Mouse (Mus musculus) intestine, embryonic 16.5 days (tissue): ENCODE measurements around the gene Olfr619. TPM values are rescaled to one million over a fixed set of nuclear protein-coding genes. Genes with fewer than 3 reads are reported as not detected.
A peak's percentile ranks its signal among the peaks of the same experiment; 100 is the strongest.

Source experiments
- ATAC-seq: fragments of 200-750 bp; cut with Nextera tagmentation; 2 replicates; pipeline ENCODE4 v1.8.0; 2017; ENCODE audit warnings: moderate TSS enrichment, moderate library complexity
- H3K27ac ChIP-seq: fragments of 300-500 bp; sonication (generic); 2 replicates; pipeline ENCODE4 v1.5.1; 2014; ENCODE audit warnings: mild to moderate bottlenecking, low read length
- H3K27me3 ChIP-seq: fragments of 300-500 bp; sonication (generic); replicated peaks from 2 replicates; pipeline ENCODE4 v1.6.1; 2014; ENCODE audit warnings: low read length, control low read depth, mixed read lengths; ENCODE audit not compliant: control insufficient read depth, insufficient read depth
- H3K36me3 ChIP-seq: fragments of 300-500 bp; sonication (generic); 2 replicates; pipeline ENCODE4 v1.6.1; 2014; ENCODE audit warnings: low read length, control low read depth; ENCODE audit not compliant: control insufficient read depth, insufficient read depth
- H3K4me1 ChIP-seq: fragments of 300-500 bp; sonication (generic); 2 replicates; pipeline ENCODE4 v1.6.1; 2014; ENCODE audit warnings: low read length, control low read depth, mixed read lengths; ENCODE audit not compliant: control insufficient read depth, insufficient read depth
- H3K4me2 ChIP-seq: fragments of 300-500 bp; sonication (generic); 2 replicates; pipeline ENCODE4 v1.6.1; 2014; ENCODE audit warnings: low read depth, low read length, control low read depth
- H3K4me3 ChIP-seq: fragments of 300-500 bp; sonication (generic); 2 replicates; pipeline ENCODE4 v1.5.1; 2014; ENCODE audit warnings: mild to moderate bottlenecking, low read length
- H3K9ac ChIP-seq: fragments of 300-500 bp; sonication (generic); 2 replicates; pipeline ENCODE4 v1.6.1; 2014; ENCODE audit warnings: low read depth, low read length
- H3K9me3 ChIP-seq: fragments of 300-500 bp; sonication (generic); 2 replicates; pipeline ENCODE4 v1.6.1; 2016; ENCODE audit warnings: low read length, control low read depth; ENCODE audit not compliant: control insufficient read depth
- WGBS: fragments of 180-500 bp; shearing (Covaris S2); extraction: QIAGEN DNeasy Blood & Tissue Kit; methylation state at CpG from one replicate; pipeline ENCODE4 v1.1.7; 2014; 5-methylcytosine and 5-hydroxymethylcytosine counted together
- polyA plus RNA-seq: library from polyadenylated mRNA; unstranded; fragments of >200 nt; fragmentation: Nextera tagmentation; extraction: Ambion mirVana; gene quantifications from 2 replicates; pipeline ENCODE4 v1.2.1, GENCODE M21; 2015

The Olfr619 gene
- polyA plus RNA-seq, result not detected in 2 replicates

- ATAC-seq, result no peak
- Histone ChIP-seq H3K4me3 (no peak within 1 kb of the TSS), H3K27ac (no peak within 1 kb of the TSS), H3K4me2 (no peak within 1 kb of the TSS), H3K9ac (no peak within 1 kb of the TSS), H3K36me3 (no peaks in the 10 kb centered on the region), H3K9me3 (no peaks in the 10 kb centered on the region), H3K4me1 (no peaks in the 10 kb centered on the region), H3K27me3 (no peaks in the 10 kb centered on the region)
Measured at GRCm38 (mm10) chr7:103600275-103600674, at the start of gene Olfr619. Gene Olfr619, plus strand, starts transcription at chr7:103600575.

DNA sequence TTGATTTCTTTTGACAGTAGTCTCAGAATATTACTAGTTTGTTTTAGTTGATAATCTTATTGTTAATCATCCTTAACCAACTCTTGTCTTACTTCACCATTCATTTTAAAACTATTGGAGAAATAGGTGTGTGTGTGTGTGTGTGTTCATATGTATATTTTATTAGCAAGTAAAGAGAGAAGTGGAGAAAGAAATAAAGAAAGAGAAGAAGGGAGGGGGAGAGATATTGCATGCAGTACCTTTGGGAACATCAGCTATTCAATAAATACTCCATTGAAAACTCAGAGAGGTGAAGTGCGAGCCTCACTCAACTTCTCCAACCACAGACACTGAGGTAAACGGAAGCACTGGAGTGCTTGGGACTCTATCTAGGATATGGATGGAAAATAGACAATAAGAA, 44.6 kb upstream of the Olfr619 start, which contains the start of gene Olfr615:
TSS of gene Olfr615 (plus strand) at position 301 of the 400 bp plus-strand sequence.
- 85% methylated on average over 2 of the region's 2 CpGs for WGBS
- ATAC-seq, result no peak

GRCm38 (mm10) chr7:103569043-103569442, 31.3 kb upstream of the Olfr619 start, which contains the start of gene Olfr616:
Gene Olfr616, minus strand, starts transcription at chr7:103569143.
- 82% methylated on average over 3 of the region's 3 CpGs for WGBS
- no peak for ATAC-seq
- no peak within 1 kb of the TSS for H3K27ac ChIP-seq
- H3K9ac ChIP-seq, result no peak within 1 kb of the TSS
- H3K4me3 ChIP-seq, result no peak within 1 kb of the TSS
- H3K4me2 ChIP-seq, result no peak within 1 kb of the TSS
- H3K36me3 ChIP-seq, result no peaks in the 10 kb centered on the region
- no peaks in the 10 kb centered on the region for H3K27me3 ChIP-seq
- no peaks in the 10 kb centered on the region for H3K9me3 ChIP-seq
- H3K4me1 ChIP-seq, result no peaks in the 10 kb centered on the region

More for the DNA sequence above, 44.6 kb upstream of the Olfr619 start, which contains the start of gene Olfr615:
- no peak within 1 kb of the TSS for H3K27ac ChIP-seq
- no peak within 1 kb of the TSS for H3K4me3 ChIP-seq
- H3K9me3 ChIP-seq, result no peaks in the 10 kb centered on the region
- no peak within 1 kb of the TSS for H3K4me2 ChIP-seq
- no peak within 1 kb of the TSS for H3K9ac ChIP-seq
- no peaks in the 10 kb centered on the region for H3K4me1 ChIP-seq
- no peaks in the 10 kb centered on the region for H3K27me3 ChIP-seq
- no peaks in the 10 kb centered on the region for H3K36me3 ChIP-seq

DNA sequence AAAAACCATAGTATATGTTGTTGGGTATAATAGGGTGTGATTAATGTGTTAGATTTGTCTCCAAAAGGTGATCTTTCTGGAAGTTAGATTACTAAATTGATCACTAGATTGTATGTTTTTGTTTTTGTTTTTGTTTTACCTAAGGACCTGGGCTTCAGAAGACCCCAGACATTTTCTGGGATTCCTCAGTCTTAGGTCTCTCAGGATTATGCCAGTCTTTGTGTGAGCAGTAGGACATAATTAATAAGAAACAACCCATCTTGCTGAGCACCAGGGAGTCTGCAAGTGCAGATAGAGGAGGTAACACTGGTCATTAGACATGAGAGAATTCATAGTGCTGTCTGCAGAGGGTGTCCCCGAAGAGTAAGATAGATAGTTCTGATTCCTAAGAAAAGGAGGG, 27.6 kb upstream of the Olfr619 start, which contains the start of gene Olfr617:
TSS of gene Olfr617 (plus strand) at position 301 of the 400 bp plus-strand sequence.
- H3K9me3 ChIP-seq, result no peaks in the 10 kb centered on the region
- no peak within 1 kb of the TSS for H3K4me2 ChIP-seq
- no peaks in the 10 kb centered on the region for H3K27me3 ChIP-seq
- no peak within 1 kb of the TSS for H3K4me3 ChIP-seq
- ATAC-seq, result no peak
- H3K9ac ChIP-seq, result no peak within 1 kb of the TSS
- H3K4me1 ChIP-seq, result no peaks in the 10 kb centered on the region
- H3K27ac ChIP-seq, result no peak within 1 kb of the TSS
- no peaks in the 10 kb centered on the region for H3K36me3 ChIP-seq
- WGBS, result 81% methylated on average over 1 of the region's 1 CpGs

GRCm38 (mm10) chr7:103589803-103590202, 10.6 kb upstream of the Olfr619 start, which contains the start of gene Olfr618:
Gene Olfr618, plus strand, starts transcription at chr7:103590103.
- Histone ChIP-seq H3K9ac (no peak within 1 kb of the TSS), H3K4me3 (no peak within 1 kb of the TSS), H3K36me3 (no peaks in the 10 kb centered on the region), H3K4me1 (no peaks in the 10 kb centered on the region), H3K4me2 (no peak within 1 kb of the TSS), H3K9me3 (no peaks in the 10 kb centered on the region), H3K27me3 (no peaks in the 10 kb centered on the region), H3K27ac (no peak within 1 kb of the TSS)
- 66% methylated on average over 2 of the region's 2 CpGs for WGBS
- ATAC-seq, result no peak

DNA sequence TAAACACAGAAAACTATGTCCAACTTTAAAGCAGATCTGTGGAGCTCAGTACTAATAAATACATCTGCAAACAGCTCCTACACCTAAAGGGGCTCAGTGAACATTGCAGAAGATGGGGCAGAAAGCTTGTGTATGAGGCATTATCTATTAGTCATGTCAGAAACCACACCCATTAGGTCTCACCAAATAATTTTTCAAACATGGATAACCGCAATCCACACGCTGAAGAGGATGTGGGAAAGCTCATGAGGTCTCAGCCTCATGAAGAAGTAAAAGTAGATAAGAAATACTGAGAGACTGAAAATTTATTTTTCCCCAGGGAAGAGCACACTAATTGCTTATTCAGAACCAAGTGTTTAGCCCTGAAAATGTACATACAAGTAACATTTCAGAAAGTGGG, 7.0 kb downstream of the Olfr619 start:
- no peak for ATAC-seq
- Histone ChIP-seq H3K4me3 (no peak overlapping the region), H3K4me2 (no peak overlapping the region), H3K36me3 (no peaks in the 10 kb centered on the region), H3K9ac (no peak overlapping the region), H3K4me1 (no peaks in the 10 kb centered on the region), H3K9me3 (no peaks in the 10 kb centered on the region), H3K27ac (no peak overlapping the region), H3K27me3 (no peaks in the 10 kb centered on the region)
- 78% methylated on average over 2 of the region's 2 CpGs for WGBS

- H3K27ac ChIP-seq, result no peak within 1 kb of the TSS
- no peaks in the 10 kb centered on the region for H3K36me3 ChIP-seq
- no peak within 1 kb of the TSS for H3K4me2 ChIP-seq
- WGBS, result 69% methylated on average over 2 of the region's 2 CpGs
- H3K4me3 ChIP-seq, result no peak within 1 kb of the TSS
- no peaks in the 10 kb centered on the region for H3K4me1 ChIP-seq
- H3K9ac ChIP-seq, result no peak within 1 kb of the TSS
- H3K9me3 ChIP-seq, result no peaks in the 10 kb centered on the region
- no peak for ATAC-seq
- no peaks in the 10 kb centered on the region for H3K27me3 ChIP-seq
Measured at GRCm38 (mm10) chr7:103612434-103612833, 12.1 kb downstream of the Olfr619 start, which contains the start of gene Olfr620. Gene Olfr620, minus strand, starts transcription at chr7:103612534.

DNA sequence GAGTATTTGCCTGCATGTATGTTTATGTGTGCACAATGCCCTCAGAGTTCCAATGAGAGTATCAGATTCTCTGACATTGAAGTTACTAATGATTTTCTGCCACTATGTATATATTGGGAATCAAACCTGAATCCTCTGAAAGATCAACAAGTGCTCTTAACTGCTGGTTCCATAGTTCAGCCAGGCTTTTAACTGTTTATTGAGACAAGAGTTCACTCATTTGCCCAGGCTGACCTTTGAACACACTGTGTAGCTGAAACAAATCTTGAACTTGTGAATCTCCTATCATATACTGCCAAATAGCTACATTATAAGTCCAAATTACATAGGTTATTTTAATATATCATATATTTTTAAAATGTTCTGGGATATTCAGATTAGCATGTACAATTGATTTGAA, 36.4 kb downstream of the Olfr619 start:
- Histone ChIP-seq H3K4me2 (no peak overlapping the region), H3K36me3 (no peaks in the 10 kb centered on the region), H3K9me3 (no peaks in the 10 kb centered on the region), H3K4me3 (no peak overlapping the region), H3K4me1 (no peaks in the 10 kb centered on the region), H3K27me3 (no peaks in the 10 kb centered on the region), H3K27ac (no peak overlapping the region), H3K9ac (no peak overlapping the region)
- ATAC-seq, result peak; percentile 82

DNA sequence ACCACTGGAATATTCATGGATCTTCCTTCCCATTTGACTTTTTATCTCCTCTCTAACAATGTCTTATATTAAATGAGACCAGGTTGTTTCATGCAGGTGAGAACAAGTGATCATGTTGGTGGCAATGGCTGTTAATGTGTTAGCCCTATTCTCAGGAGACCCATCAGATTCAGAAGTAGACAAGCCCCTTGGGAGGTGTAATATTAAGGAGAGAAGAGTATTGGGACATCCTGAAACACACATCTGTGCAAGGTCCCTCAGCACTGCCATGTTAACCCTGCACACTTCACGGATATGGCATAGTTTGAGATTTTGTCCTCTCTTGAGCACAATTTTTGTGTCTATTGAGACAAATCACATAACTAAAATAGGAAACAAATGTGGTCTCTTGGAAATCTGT, 42.2 kb downstream of the Olfr619 start, which contains the start of gene Olfr622:
TSS of gene Olfr622 (minus strand) at position 101 of the 400 bp plus-strand sequence.
- no peak within 1 kb of the TSS for H3K4me3 ChIP-seq
- H3K27ac ChIP-seq, result no peak within 1 kb of the TSS
- no peaks in the 10 kb centered on the region for H3K36me3 ChIP-seq
- H3K9me3 ChIP-seq, result no peaks in the 10 kb centered on the region
- ATAC-seq, result no peak
- H3K27me3 ChIP-seq, result no peaks in the 10 kb centered on the region
- no peak within 1 kb of the TSS for H3K4me2 ChIP-seq
- no peak within 1 kb of the TSS for H3K9ac ChIP-seq
- no peaks in the 10 kb centered on the region for H3K4me1 ChIP-seq
- WGBS, result 74% methylated on average over 1 of the region's 1 CpGs

- 81% methylated on average over 4 of the region's 4 CpGs for WGBS
- H3K4me2 ChIP-seq, result no peak overlapping the region
- no peak overlapping the region for H3K4me3 ChIP-seq
- peak; percentile 76 for ATAC-seq
- H3K4me1 ChIP-seq, result no peaks in the 10 kb centered on the region
- no peak overlapping the region for H3K27ac ChIP-seq
- no peaks in the 10 kb centered on the region for H3K9me3 ChIP-seq
- no peaks in the 10 kb centered on the region for H3K27me3 ChIP-seq
- no peak overlapping the region for H3K9ac ChIP-seq
- no peaks in the 10 kb centered on the region for H3K36me3 ChIP-seq
Measured at GRCm38 (mm10) chr7:103644070-103644469, 43.7 kb downstream of the Olfr619 start.
